Mouse (Mus musculus) large intestine, adult 2 months (tissue): ENCODE data around the gene Ctcf. TPM values are rescaled to one million over a fixed set of nuclear protein-coding genes. Genes with fewer than 3 reads are reported as not detected.

ENCODE experiments used
- DNase-seq: peaks from one replicate; pipeline ENCODE4 v3.0.0-alpha.2; 2012; ENCODE audit warnings: low read depth, low spot score
- WGBS: fragments of 180-500 bp; shearing (Covaris S2); methylation state at CpG from one replicate; pipeline ENCODE4 v1.1.7; 2018; 5-methylcytosine and 5-hydroxymethylcytosine counted together
- polyA plus RNA-seq: library from polyadenylated mRNA; depleted of rRNA; stranded (reverse); fragments of >200 nt; gene quantifications from 2 replicates; pipeline ENCODE4 v1.2.3, GENCODE M21; 2012

Ctcf gene
- polyA plus RNA-seq, 1 experiment = 9.2 TPM

- no peak for DNase-seq
- WGBS = 26% methylated on average over 1 of the region's 1 CpGs
Observed at GRCm38 (mm10) chr8:105639835-105640234, 3.5 kb downstream of the Ctcf start.

- DNase-seq = no peak
- 49% methylated on average over 2 of the region's 2 CpGs for whole genome bisulfite sequencing
Observed at GRCm38 (mm10) chr8:105640511-105640910, 4.1 kb downstream of the Ctcf start.

- 94% methylated on average over 1 of the region's 1 CpGs for WGBS
- no peak for DNase-seq
Observed at GRCm38 (mm10) chr8:105645205-105645604, 8.8 kb downstream of the Ctcf start.

- 100% methylated on average over 1 of the region's 1 CpGs for WGBS
- DNase-seq = no peak
Observed at GRCm38 (mm10) chr8:105648929-105649328, 12.6 kb downstream of the Ctcf start.

- no peak for DNase-seq
Observed at GRCm38 (mm10) chr8:105657641-105658040, 21.3 kb downstream of the Ctcf start.

GRCm38 (mm10) chr8:105661167-105661566, 24.8 kb downstream of the Ctcf start:
- 56% methylated on average over 3 of the region's 3 CpGs for WGBS

GRCm38 (mm10) chr8:105677891-105678290, 41.5 kb downstream of the Ctcf start:
- no peak for DNase-seq
- WGBS = 65% methylated on average over 1 of the region's 1 CpGs

More at GRCm38 (mm10) chr8:105661167-105661566, 24.8 kb downstream of the Ctcf start:
- DNase-seq = no peak

- WGBS = 67% methylated on average over 7 of the region's 7 CpGs
- no peak for DNase-seq
Observed at GRCm38 (mm10) chr8:105685325-105685724, 49.0 kb downstream of the Ctcf start.

- WGBS = 8% methylated on average over 26 of the region's 26 CpGs
- no peak for DNase-seq
Observed at GRCm38 (mm10) chr8:105685796-105686308, 49.5 kb downstream of the Ctcf start, which contains the start of gene Carmil2. Carmil2 (plus strand) TSS chr8:105686274.

GRCm38 (mm10) chr8:105686551-105686950, 50.2 kb downstream of the Ctcf start:
- WGBS = 54% methylated on average over 6 of the region's 6 CpGs
- no peak for DNase-seq

GRCm38 (mm10) chr8:105687512-105687911, 51.1 kb downstream of the Ctcf start:
- no peak for DNase-seq
- WGBS = 67% methylated on average over 8 of the region's 8 CpGs

- DNase-seq = no peak
- 44% methylated on average over 14 of the region's 14 CpGs for WGBS
Observed at GRCm38 (mm10) chr8:105688242-105688752, 51.9 kb downstream of the Ctcf start.

- DNase-seq = no peak
- WGBS = 68% methylated on average over 35 of the region's 35 CpGs
Observed at GRCm38 (mm10) chr8:105689256-105689982, 53.1 kb downstream of the Ctcf start.

GRCm38 (mm10) chr8:105689983-105690360, 53.6 kb downstream of the Ctcf start:
- WGBS = 89% methylated on average over 9 of the region's 9 CpGs
- DNase-seq = no peak

GRCm38 (mm10) chr8:105690978-105691377, 54.6 kb downstream of the Ctcf start:
- DNase-seq = no peak
- 82% methylated on average over 14 of the region's 14 CpGs for WGBS

GRCm38 (mm10) chr8:105692449-105693182, 56.2 kb downstream of the Ctcf start:
- no peak for DNase-seq
- WGBS = 85% methylated on average over 11 of the region's 11 CpGs

GRCm38 (mm10) chr8:105693648-105694047, 57.3 kb downstream of the Ctcf start:
- WGBS = 4% methylated on average over 29 of the region's 30 CpGs
- DNase-seq = no peak

GRCm38 (mm10) chr8:105694051-105694799, 57.9 kb downstream of the Ctcf start:
- DNase-seq = no peak
- WGBS = 20% methylated on average over 40 of the region's 40 CpGs

- WGBS = 83% methylated on average over 30 of the region's 30 CpGs
- no peak for DNase-seq
Observed at GRCm38 (mm10) chr8:105695080-105695780, 58.9 kb downstream of the Ctcf start.
